Mouse (Mus musculus): ENCODE data around the gene Ttyh1. TPM values are rescaled to one million over a fixed set of nuclear protein-coding genes. Genes with fewer than 3 reads are reported as not detected.
A peak's percentile ranks its signal among the peaks of the same experiment; 100 is the strongest.

Gene Ttyh1
- total and polyA plus RNA-seq, 2 experiments from 2014 or later: 0.45 to 5.0 TPM

- Histone ChIP-seq H3K4me3 (ENCODE audit: low read depth, low read length) (peak within 1 kb of the TSS; percentile 56), H3K9ac (replicated peaks; ENCODE audit: low read depth, low read length) (peak within 1 kb of the TSS; percentile 55), H3K9me3 (replicated peaks; ENCODE audit: control insufficient read depth, low read length) (no peaks in the 10 kb centered on the region), H3K27ac (ENCODE audit: low read depth) (peak within 1 kb of the TSS; percentile 73), H3K4me1 (ENCODE audit: control insufficient read depth, insufficient read depth) (no peaks in the 10 kb centered on the region), H3K36me3 (replicated peaks; ENCODE audit: control insufficient read depth, insufficient read depth, low read length) (no peaks in the 10 kb centered on the region), H3K27me3 (ENCODE audit: control insufficient read depth, insufficient read depth, low read length) (no peaks in the 10 kb centered on the region), H3K4me2 (ENCODE audit: low read depth, low read length) (peak within 1 kb of the TSS; percentile 76)
- ATAC-seq (ENCODE audit: insufficient read depth, low read depth): peak; percentile 89
- WGBS: 0% methylated on average over 19 of the region's 20 CpGs
- TF ChIP-seq CTCF (IDR thresholded peaks at IDR 0.05; ENCODE audit: low read depth): no peak
- no peak for TF ChIP-seq EP300 (IDR thresholded peaks at IDR 0.05; ENCODE audit: low read depth)
- peak; percentile 78 for DNase-seq (ENCODE audit: low spot score)
These were observed 45.1 kb downstream of the Ttyh1 start, which contains the start of gene Cdc42ep5 for GRCm38 (mm10) chr7:4164090-4164910. Gene Cdc42ep5 (minus strand): TSS chr7:4164860.

GRCm38 (mm10) chr7:4165286-4165685 is 46.1 kb downstream of the Ttyh1 start:
- Histone ChIP-seq H3K36me3 (replicated peaks; ENCODE audit: control insufficient read depth, insufficient read depth, low read length) (no peaks in the 10 kb centered on the region), H3K27ac (ENCODE audit: low read depth) (peak overlapping the region; percentile 32; the same call in 1 of the 2 replicates), H3K4me2 (ENCODE audit: low read depth, low read length) (peak overlapping the region; percentile 76), H3K4me1 (ENCODE audit: control insufficient read depth, insufficient read depth) (no peaks in the 10 kb centered on the region), H3K9me3 (replicated peaks; ENCODE audit: control insufficient read depth, low read length) (no peaks in the 10 kb centered on the region), H3K27me3 (ENCODE audit: control insufficient read depth, insufficient read depth, low read length) (no peaks in the 10 kb centered on the region), H3K4me3 (ENCODE audit: low read depth, low read length) (0 out of 2 replicates have a peak overlapping the region, but pooled peaks have one; percentile 56), H3K9ac (replicated peaks; ENCODE audit: low read depth, low read length) (no peak overlapping the region)
- TF ChIP-seq EP300 (IDR thresholded peaks at IDR 0.05; ENCODE audit: low read depth) (no peak), CTCF (IDR thresholded peaks at IDR 0.05; ENCODE audit: low read depth) (no peak)
- WGBS: 8% methylated on average over 3 of the region's 3 CpGs
- no peak for DNase-seq (ENCODE audit: low spot score)
- no peak for ATAC-seq (ENCODE audit: insufficient read depth, low read depth)

- TF ChIP-seq CTCF (IDR thresholded peaks at IDR 0.05; ENCODE audit: low read depth) (no peak), EP300 (IDR thresholded peaks at IDR 0.05; ENCODE audit: low read depth) (no peak)
- Histone ChIP-seq H3K36me3 (replicated peaks; ENCODE audit: control insufficient read depth, insufficient read depth, low read length) (no peaks in the 10 kb centered on the region), H3K27ac (ENCODE audit: low read depth) (no peak overlapping the region), H3K4me3 (ENCODE audit: low read depth, low read length) (no peak overlapping the region), H3K4me2 (ENCODE audit: low read depth, low read length) (no peak overlapping the region), H3K9ac (replicated peaks; ENCODE audit: low read depth, low read length) (no peak overlapping the region), H3K27me3 (ENCODE audit: control insufficient read depth, insufficient read depth, low read length) (no peaks in the 10 kb centered on the region), H3K9me3 (replicated peaks; ENCODE audit: control insufficient read depth, low read length) (no peaks in the 10 kb centered on the region), H3K4me1 (ENCODE audit: control insufficient read depth, insufficient read depth) (no peaks in the 10 kb centered on the region)
- no peak for DNase-seq (ENCODE audit: low spot score)
- ATAC-seq (ENCODE audit: insufficient read depth, low read depth): no peak
These were observed 47.9 kb downstream of the Ttyh1 start for GRCm38 (mm10) chr7:4167098-4167497.

- no peaks in the 10 kb centered on the region for H3K27me3 ChIP-seq (ENCODE audit: control insufficient read depth, insufficient read depth, low read length)
- no peak overlapping the region for H3K9ac ChIP-seq (replicated peaks; ENCODE audit: low read depth, low read length)
- H3K4me2 ChIP-seq (ENCODE audit: low read depth, low read length): no peak overlapping the region
- no peak for ATAC-seq (ENCODE audit: insufficient read depth, low read depth)
- H3K9me3 ChIP-seq (replicated peaks; ENCODE audit: control insufficient read depth, low read length): no peaks in the 10 kb centered on the region
- TF ChIP-seq EP300 (IDR thresholded peaks at IDR 0.05; ENCODE audit: low read depth): no peak
- no peak for TF ChIP-seq CTCF (IDR thresholded peaks at IDR 0.05; ENCODE audit: low read depth)
- no peaks in the 10 kb centered on the region for H3K36me3 ChIP-seq (replicated peaks; ENCODE audit: control insufficient read depth, insufficient read depth, low read length)
- H3K4me1 ChIP-seq (ENCODE audit: control insufficient read depth, insufficient read depth): no peaks in the 10 kb centered on the region
- no peak overlapping the region for H3K4me3 ChIP-seq (ENCODE audit: low read depth, low read length)
- no peak for DNase-seq (ENCODE audit: low spot score)
- no peak overlapping the region for H3K27ac ChIP-seq (ENCODE audit: low read depth)
- 68% methylated on average over 6 of the region's 6 CpGs for WGBS
These were observed 51.2 kb downstream of the Ttyh1 start for GRCm38 (mm10) chr7:4170193-4170938.

- Histone ChIP-seq H3K4me3 (ENCODE audit: low read depth, low read length) (no peak overlapping the region), H3K9me3 (replicated peaks; ENCODE audit: control insufficient read depth, low read length) (no peaks in the 10 kb centered on the region), H3K9ac (replicated peaks; ENCODE audit: low read depth, low read length) (no peak overlapping the region), H3K27me3 (ENCODE audit: control insufficient read depth, insufficient read depth, low read length) (no peaks in the 10 kb centered on the region), H3K36me3 (replicated peaks; ENCODE audit: control insufficient read depth, insufficient read depth, low read length) (no peaks in the 10 kb centered on the region), H3K4me1 (ENCODE audit: control insufficient read depth, insufficient read depth) (no peaks in the 10 kb centered on the region), H3K4me2 (ENCODE audit: low read depth, low read length) (no peak overlapping the region), H3K27ac (ENCODE audit: low read depth) (no peak overlapping the region)
- WGBS: 27% methylated on average over 3 of the region's 3 CpGs
- TF ChIP-seq EP300 (IDR thresholded peaks at IDR 0.05; ENCODE audit: low read depth) (no peak), CTCF (IDR thresholded peaks at IDR 0.05; ENCODE audit: low read depth) (peak; percentile 24)
- no peak for ATAC-seq (ENCODE audit: insufficient read depth, low read depth)
- peak; percentile 53 for DNase-seq (ENCODE audit: low spot score)
These were observed 59.2 kb downstream of the Ttyh1 start for GRCm38 (mm10) chr7:4178438-4178837.

Other genes with a start within 250 kb of the Ttyh1 start
- 1.2 and 1.3 TPM in 2 replicates for gene Gm14548, start 221.3 kb upstream of the Ttyh1 start, total RNA-seq (2014; rRNA removed; ENCODE audit: low replicate concordance)
- gene Gm14548, start 221.3 kb upstream of the Ttyh1 start, polyA plus RNA-seq (2015; fragmentation: Nextera tagmentation; extraction: Ambion mirVana): 0.05 and 0.07 TPM in 2 replicates
- gene Lilra6, start 203.9 kb upstream of the Ttyh1 start, total RNA-seq (2014; rRNA removed; ENCODE audit: low replicate concordance): 0.12 TPM in 1 of 2 replicates, not detected in the other
- 0.08 and 0.14 TPM in 2 replicates for gene Lilra6, start 203.9 kb upstream of the Ttyh1 start, polyA plus RNA-seq (2015; fragmentation: Nextera tagmentation; extraction: Ambion mirVana)
- gene Lair1, start 56.2 kb upstream of the Ttyh1 start, total RNA-seq (2014; rRNA removed; ENCODE audit: low replicate concordance): 1.7 and 3.7 TPM in 2 replicates
- 0.98 and 1.1 TPM in 2 replicates for gene Lair1, start 56.2 kb upstream of the Ttyh1 start, polyA plus RNA-seq (2015; fragmentation: Nextera tagmentation; extraction: Ambion mirVana)
- gene Leng8, start 17.6 kb downstream of the Ttyh1 start, total RNA-seq (2014; rRNA removed; ENCODE audit: low replicate concordance): 112 and 139 TPM in 2 replicates
- 12.9 and 16.0 TPM in 2 replicates for gene Leng8, start 17.6 kb downstream of the Ttyh1 start, polyA plus RNA-seq (2015; fragmentation: Nextera tagmentation; extraction: Ambion mirVana)
- gene Leng9, start 31.0 kb downstream of the Ttyh1 start, total RNA-seq (2014; rRNA removed; ENCODE audit: low replicate concordance): 0.27 and 3.1 TPM in 2 replicates
- 3.6 and 3.8 TPM in 2 replicates for gene Leng9, start 31.0 kb downstream of the Ttyh1 start, polyA plus RNA-seq (2015; fragmentation: Nextera tagmentation; extraction: Ambion mirVana)
- gene Cdc42ep5, start 45.5 kb downstream of the Ttyh1 start, total RNA-seq (2014; rRNA removed; ENCODE audit: low replicate concordance): 34.0 and 37.4 TPM in 2 replicates
- gene Cdc42ep5, start 45.5 kb downstream of the Ttyh1 start, polyA plus RNA-seq (2015; fragmentation: Nextera tagmentation; extraction: Ambion mirVana): 21.0 and 25.0 TPM in 2 replicates
- not detected in 2 replicates for gene Lilra5, start 118.3 kb downstream of the Ttyh1 start, total RNA-seq (2014; rRNA removed; ENCODE audit: low replicate concordance)
- gene Lilra5, start 118.3 kb downstream of the Ttyh1 start, polyA plus RNA-seq (2015; fragmentation: Nextera tagmentation; extraction: Ambion mirVana): 0.20 and 0.30 TPM in 2 replicates
- not detected in 2 replicates for gene Ncr1, start 218.3 kb downstream of the Ttyh1 start, total RNA-seq (2014; rRNA removed; ENCODE audit: low replicate concordance)
- not detected in 2 replicates for gene Ncr1, start 218.3 kb downstream of the Ttyh1 start, polyA plus RNA-seq (2015; fragmentation: Nextera tagmentation; extraction: Ambion mirVana)

All from heart, postnatal 0 days (tissue).